Mouse (Mus musculus): ENCODE results near the gene Timmdc1.

DNA sequence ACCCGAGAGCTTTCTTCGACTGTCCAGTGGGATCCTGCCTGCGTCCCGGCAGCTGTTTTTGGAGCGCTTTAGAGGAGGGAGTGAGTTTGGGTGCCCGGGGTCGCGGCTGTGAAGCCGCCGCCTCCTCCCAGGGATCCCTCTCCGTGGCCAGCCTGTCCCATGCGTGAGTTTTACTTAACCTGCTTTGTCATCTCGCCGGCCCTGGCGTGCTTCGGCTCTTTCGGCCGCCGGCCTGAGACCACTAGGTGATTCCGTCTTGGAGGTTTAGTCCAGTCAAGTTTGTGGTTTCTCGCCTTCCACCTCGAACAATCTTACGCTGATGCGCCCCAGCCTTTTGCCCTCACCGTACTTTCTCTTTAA is 40.5 kb upstream of the Timmdc1 start:
- TF ChIP-seq CTCF (IDR thresholded peaks at IDR 0.05; ENCODE audit: low read depth) (no peak), EP300 (IDR thresholded peaks at IDR 0.05; ENCODE audit: low read depth) (no peak)

Measured in heart, postnatal 0 days (tissue).